Mouse (Mus musculus) T-cell, adult 2 months (primary cell): ENCODE data around the gene Gm5592.
"Not testable (repeated sequence)": the region's sequence is repeated elsewhere in the genome, so short reads cannot be mapped to it uniquely, and the experiment has no call there.

Experiments used
- DNase-seq: peaks from one replicate; pipeline ENCODE4 v3.0.0; 2022; ENCODE audit warnings: low spot score

The Gm5592 gene

GRCm38 (mm10) chr7:41153541-41153940 is at the start of gene Gm5592:
Gene Gm5592, plus strand, starts transcription at chr7:41153841.
- DNase-seq = not testable (repeated sequence)

- not testable (repeated sequence) for DNase-seq
Measured at GRCm38 (mm10) chr7:41155806-41156205, 2.2 kb downstream of the Gm5592 start.

GRCm38 (mm10) chr7:41157879-41158278 is 4.2 kb downstream of the Gm5592 start:
- DNase-seq = not testable (repeated sequence)

GRCm38 (mm10) chr7:41158562-41158961 is 4.9 kb downstream of the Gm5592 start:
- not testable (repeated sequence) for DNase-seq

- DNase-seq = no peak
Measured at GRCm38 (mm10) chr7:41193671-41194070, 40.0 kb downstream of the Gm5592 start.
